Mouse (Mus musculus) neural tube, embryonic 15.5 days (tissue): Measurements from ENCODE around the gene Zfp810. TPM values are rescaled to one million over a fixed set of nuclear protein-coding genes. Genes with fewer than 3 reads are reported as not detected.
"Not testable (repeated sequence)": the region's sequence is repeated elsewhere in the genome, so short reads cannot be mapped to it uniquely, and the experiment has no call there.

Source experiments
- ATAC-seq: fragments of 200-750 bp; cut with Nextera tagmentation; 2 replicates; pipeline ENCODE4 v1.8.0; 2017; ENCODE audit warnings: mild to moderate bottlenecking, moderate TSS enrichment, moderate library complexity; ENCODE audit not compliant: low FRiP score
- H3K27ac ChIP-seq: fragments of 300-500 bp; sonication (generic); replicated peaks from 2 replicates; pipeline ENCODE4 v1.5.1; 2015; ENCODE audit warnings: mild to moderate bottlenecking, inconsistent platforms
- H3K27me3 ChIP-seq: fragments of 300-500 bp; sonication (generic); replicated peaks from 2 replicates; pipeline ENCODE4 v1.6.1; 2015; ENCODE audit warnings: inconsistent platforms
- H3K36me3 ChIP-seq: fragments of 300-500 bp; sonication (generic); 2 replicates; pipeline ENCODE4 v1.6.1; 2015; ENCODE audit warnings: inconsistent platforms
- H3K4me1 ChIP-seq: fragments of 300-500 bp; sonication (generic); 2 replicates; pipeline ENCODE4 v1.6.1; 2015; ENCODE audit warnings: inconsistent platforms
- H3K4me2 ChIP-seq: fragments of 300-500 bp; sonication (generic); 2 replicates; pipeline ENCODE4 v1.6.1; 2015; ENCODE audit warnings: inconsistent platforms, mild to moderate bottlenecking, moderate library complexity
- H3K4me3 ChIP-seq: fragments of 300-500 bp; sonication (generic); replicated peaks from 2 replicates; pipeline ENCODE4 v1.5.1; 2015; ENCODE audit warnings: mild to moderate bottlenecking, inconsistent platforms
- H3K9ac ChIP-seq: fragments of 300-500 bp; sonication (generic); replicated peaks from 2 replicates; pipeline ENCODE4 v1.6.1; 2015; ENCODE audit warnings: mild to moderate bottlenecking, inconsistent platforms
- H3K9me3 ChIP-seq: fragments of 300-500 bp; sonication (generic); replicated peaks from 2 replicates; pipeline ENCODE4 v1.6.1; 2016; ENCODE audit warnings: inconsistent platforms
- WGBS: fragments of 180-500 bp; shearing (Covaris S2); methylation state at CpG from one replicate; pipeline ENCODE4 v1.1.7; 2015; ENCODE audit warnings: mixed read lengths; 5-methylcytosine and 5-hydroxymethylcytosine counted together
- polyA plus RNA-seq: library from polyadenylated mRNA; unstranded; fragments of >200 nt; fragmentation: Nextera tagmentation; extraction: Ambion mirVana; gene quantifications from 2 replicates; pipeline ENCODE4 v1.2.1, GENCODE M21; 2015

Zfp810 gene
- polyA plus RNA-seq, 1 experiment from 2014 or later = 27.0 TPM

GRCm38 (mm10) chr9:22316047-22316446 is 8.6 kb upstream of the Zfp810 start:
- H3K27me3 ChIP-seq, H3K4me3 ChIP-seq, H3K4me2 ChIP-seq, ATAC-seq, H3K9ac ChIP-seq, H3K9me3 ChIP-seq, H3K27ac ChIP-seq, H3K36me3 ChIP-seq, H3K4me1 ChIP-seq: not testable (repeated sequence)
- WGBS = 66% methylated on average over 5 of the region's 5 CpGs

DNA sequence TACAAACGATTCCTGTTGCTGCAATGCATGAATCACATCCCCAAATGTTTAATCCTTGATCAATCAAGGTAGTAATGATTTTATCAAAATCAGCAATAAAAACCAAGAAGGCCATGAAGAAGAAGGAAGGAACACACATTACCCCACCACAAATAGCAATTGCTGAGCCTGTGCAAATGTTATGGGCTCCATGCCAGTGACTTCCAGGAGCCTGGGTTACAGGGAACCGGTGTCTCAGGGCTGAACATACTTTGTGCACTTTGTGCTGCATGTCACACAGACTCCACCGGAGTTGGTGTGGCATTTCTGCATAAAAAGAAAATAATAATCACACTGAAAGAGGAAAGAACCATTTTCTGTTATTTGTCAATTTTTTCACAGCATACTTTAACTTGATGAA is 6.6 kb upstream of the Zfp810 start:
- H3K9me3 ChIP-seq = peaks cover 4% of the 10 kb centered on the region; the same call in 1 of the 2 replicates
- H3K27me3 ChIP-seq = no peaks in the 10 kb centered on the region
- 85% methylated on average over 3 of the region's 3 CpGs for WGBS
- no peaks in the 10 kb centered on the region for H3K4me1 ChIP-seq
- no peak overlapping the region for H3K27ac ChIP-seq
- ATAC-seq = no peak
- H3K9ac ChIP-seq = no peak overlapping the region
- no peaks in the 10 kb centered on the region for H3K36me3 ChIP-seq
- H3K4me2 ChIP-seq = no peak overlapping the region
- no peak overlapping the region for H3K4me3 ChIP-seq

- no peaks in the 10 kb centered on the region for H3K4me1 ChIP-seq
- no peak overlapping the region for H3K27ac ChIP-seq
- H3K4me3 ChIP-seq = no peak overlapping the region
- H3K27me3 ChIP-seq = no peaks in the 10 kb centered on the region
- no peak overlapping the region for H3K9ac ChIP-seq
- no peaks in the 10 kb centered on the region for H3K36me3 ChIP-seq
- 94% methylated on average over 5 of the region's 5 CpGs for WGBS
- H3K9me3 ChIP-seq = no peaks in the 10 kb centered on the region
- no peak overlapping the region for H3K4me2 ChIP-seq
- ATAC-seq = no peak
Measured at GRCm38 (mm10) chr9:22313218-22313617, 5.8 kb upstream of the Zfp810 start.

- H3K9me3 ChIP-seq = no peaks in the 10 kb centered on the region
- peaks cover 7% of the 10 kb centered on the region for H3K36me3 ChIP-seq
- H3K9ac ChIP-seq = no peak overlapping the region
- H3K27ac ChIP-seq = no peak overlapping the region
- H3K4me2 ChIP-seq = no peak overlapping the region
- H3K27me3 ChIP-seq = no peaks in the 10 kb centered on the region
- H3K4me3 ChIP-seq = no peak overlapping the region
- peaks cover 16% of the 10 kb centered on the region for H3K4me1 ChIP-seq
- WGBS = 94% methylated on average over 5 of the region's 5 CpGs
- ATAC-seq = no peak
Measured at GRCm38 (mm10) chr9:22309651-22310050, 2.2 kb upstream of the Zfp810 start.

DNA sequence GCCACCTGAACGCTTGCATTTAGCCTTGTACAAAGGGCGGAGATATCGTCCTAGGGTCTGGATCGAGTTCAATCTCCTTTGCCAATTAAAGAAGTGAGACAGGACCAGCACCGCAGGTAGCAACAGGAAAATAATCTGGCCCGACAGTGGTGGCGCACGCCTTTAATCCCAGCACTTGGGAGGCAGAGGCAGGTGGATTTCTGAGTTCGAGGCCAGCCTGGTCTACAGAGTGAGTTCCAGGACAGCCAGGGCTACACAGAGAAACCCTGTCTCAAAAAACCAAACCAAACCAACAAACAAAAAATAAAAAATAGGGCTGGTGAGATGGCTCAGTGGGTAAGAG is 443 bp upstream of the Zfp810 start:
- 12% methylated on average over 9 of the region's 9 CpGs for WGBS
- Histone ChIP-seq H3K9ac (peak overlapping the region; percentile 99; the same call in 1 of the 2 replicates), H3K4me2 (peak overlapping the region; percentile 72)

DNA sequence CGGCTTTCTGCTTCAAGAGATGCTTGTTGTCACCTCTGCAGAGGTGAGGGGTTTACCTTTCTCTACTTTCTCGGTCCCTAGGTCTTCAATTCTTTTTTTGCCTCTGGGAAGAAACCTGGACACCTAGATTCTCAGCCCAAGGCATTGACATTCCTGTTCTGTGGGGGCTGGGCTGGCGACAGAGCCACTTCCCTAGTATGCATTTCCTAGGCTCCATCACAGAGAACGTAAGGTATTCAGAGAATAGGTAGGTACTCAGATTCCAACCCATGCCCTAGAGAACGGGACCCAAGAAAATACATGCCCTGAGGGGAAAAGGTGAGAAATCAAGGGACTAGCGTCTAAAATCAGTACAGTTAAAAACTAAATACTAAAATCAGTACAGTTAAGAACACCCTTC is 722 bp downstream of the Zfp810 start:
- peak overlapping the region; percentile 85 for H3K4me3 ChIP-seq
- WGBS = 13% methylated on average over 6 of the region's 6 CpGs
- H3K9me3 ChIP-seq = peaks cover 4% of the 10 kb centered on the region; the same call in 1 of the 2 replicates
- H3K4me2 ChIP-seq = peak overlapping the region; percentile 72
- peaks cover 33% of the 10 kb centered on the region for H3K36me3 ChIP-seq
- H3K27me3 ChIP-seq = no peaks in the 10 kb centered on the region
- H3K27ac ChIP-seq = peak overlapping the region; percentile 95
- peaks cover 16% of the 10 kb centered on the region for H3K4me1 ChIP-seq
- H3K9ac ChIP-seq = peak overlapping the region; percentile 99
- peak; percentile 65; the same call in 1 of the 2 replicates for ATAC-seq

More for the DNA sequence above, 443 bp upstream of the Zfp810 start:
- Histone ChIP-seq H3K36me3 (peaks cover 23% of the 10 kb centered on the region), H3K4me3 (peak overlapping the region; percentile 85), H3K4me1 (peaks cover 16% of the 10 kb centered on the region), H3K27ac (peak overlapping the region; percentile 95)
- H3K27me3 ChIP-seq, ATAC-seq, H3K9me3 ChIP-seq: not testable (repeated sequence)

DNA sequence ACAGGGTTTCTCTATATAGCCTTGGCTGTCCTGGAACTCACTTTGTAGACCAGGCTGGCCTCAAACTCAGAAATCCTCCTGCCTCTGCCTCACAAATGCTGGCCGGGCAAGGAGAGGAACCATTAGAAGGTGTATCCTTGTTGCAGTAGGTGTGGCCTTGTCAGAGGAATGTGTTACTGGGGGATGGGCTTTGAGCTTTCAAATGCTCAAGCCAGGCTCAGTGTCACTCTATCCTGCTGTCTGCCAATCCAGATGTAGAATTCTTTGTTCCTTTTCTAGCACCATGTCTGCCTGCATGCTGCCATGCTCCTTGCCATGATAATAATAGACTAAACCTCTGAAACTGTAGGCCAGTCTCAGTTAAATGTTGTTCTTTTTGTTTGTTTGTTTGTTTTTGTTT is 5.2 kb downstream of the Zfp810 start:
- Histone ChIP-seq H3K9ac (no peak overlapping the region), H3K4me3 (no peak overlapping the region), H3K27ac (no peak overlapping the region), H3K4me1 (peaks cover 16% of the 10 kb centered on the region), H3K36me3 (peaks cover 71% of the 10 kb centered on the region), H3K27me3 (no peaks in the 10 kb centered on the region), H3K4me2 (no peak overlapping the region), H3K9me3 (peaks cover 4% of the 10 kb centered on the region; the same call in 1 of the 2 replicates)
- 94% methylated on average over 1 of the region's 1 CpGs for WGBS
- no peak for ATAC-seq

DNA sequence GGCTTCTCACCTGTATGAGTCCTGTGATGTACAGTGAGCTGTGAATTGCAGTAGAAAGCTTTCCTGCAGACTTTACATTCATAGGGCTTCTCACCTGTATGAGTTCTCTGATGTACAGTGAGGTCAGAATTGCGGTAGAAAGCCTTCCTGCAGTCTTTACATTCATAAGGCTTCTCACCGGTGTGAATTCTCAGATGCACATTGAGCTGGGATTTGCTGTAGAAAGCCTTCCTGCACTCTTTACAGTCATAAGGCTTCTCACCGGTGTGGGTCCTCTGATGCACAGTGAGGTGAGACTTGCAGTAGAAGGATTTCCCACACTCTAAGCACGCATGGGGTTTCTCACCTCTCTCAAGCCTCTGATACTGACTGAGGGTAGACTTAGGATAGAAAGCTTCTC is 28.7 kb downstream of the Zfp810 start:
- no peak for ATAC-seq
- Histone ChIP-seq H3K27me3 (no peaks in the 10 kb centered on the region), H3K4me1 (no peaks in the 10 kb centered on the region), H3K27ac (no peak overlapping the region), H3K9ac (no peak overlapping the region), H3K36me3 (peaks cover 80% of the 10 kb centered on the region), H3K4me3 (no peak overlapping the region), H3K4me2 (no peak overlapping the region), H3K9me3 (peaks cover 61% of the 10 kb centered on the region)
- WGBS = 96% methylated on average over 4 of the region's 4 CpGs

GRCm38 (mm10) chr9:22268886-22269285 is 38.6 kb downstream of the Zfp810 start:
- no peak for ATAC-seq
- 0 out of 2 replicates have a peak, but pooled peaks cover 20% of the 10 kb centered on the region for H3K9me3 ChIP-seq
- WGBS = 100% methylated on average over 1 of the region's 1 CpGs

GRCm38 (mm10) chr9:22262611-22263010 is 44.8 kb downstream of the Zfp810 start:
- H3K27me3 ChIP-seq = no peaks in the 10 kb centered on the region
- H3K4me1 ChIP-seq = peaks cover 6% of the 10 kb centered on the region; the same call in 1 of the 2 replicates
- H3K4me3 ChIP-seq = no peak overlapping the region

More at GRCm38 (mm10) chr9:22268886-22269285, 38.6 kb downstream of the Zfp810 start:
- no peak overlapping the region for H3K4me2 ChIP-seq
- no peak overlapping the region for H3K4me3 ChIP-seq
- no peak overlapping the region for H3K27ac ChIP-seq
- no peaks in the 10 kb centered on the region for H3K27me3 ChIP-seq
- no peaks in the 10 kb centered on the region for H3K4me1 ChIP-seq
- H3K36me3 ChIP-seq = peaks cover 10% of the 10 kb centered on the region
- H3K9ac ChIP-seq = no peak overlapping the region

DNA sequence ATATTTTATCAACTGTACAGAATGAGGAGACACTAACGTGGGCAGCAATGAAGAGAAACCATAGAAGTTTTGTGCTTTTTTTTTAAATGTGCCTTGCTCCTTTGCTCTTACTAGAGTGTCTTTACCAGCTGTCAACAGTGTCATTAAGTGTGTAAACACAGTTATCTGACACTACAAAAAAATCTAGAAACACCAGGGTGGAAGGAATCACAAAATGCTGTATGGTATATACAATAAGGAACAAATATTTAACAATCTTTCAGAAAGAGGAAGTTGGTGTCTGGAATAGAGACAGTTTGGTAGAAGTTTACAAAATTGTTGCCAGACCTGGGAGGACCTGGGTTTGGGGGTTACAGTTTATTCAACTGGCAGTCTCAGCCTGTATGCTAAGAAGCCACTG is 45.9 kb downstream of the Zfp810 start:
- H3K4me1 ChIP-seq = peaks cover 6% of the 10 kb centered on the region; the same call in 1 of the 2 replicates
- 90% methylated on average over 1 of the region's 1 CpGs for WGBS
- H3K27me3 ChIP-seq = no peaks in the 10 kb centered on the region
- ATAC-seq = no peak
- no peak overlapping the region for H3K9ac ChIP-seq
- H3K4me2 ChIP-seq = no peak overlapping the region
- no peak overlapping the region for H3K27ac ChIP-seq
- H3K36me3 ChIP-seq = 0 out of 2 replicates have a peak, but pooled peaks cover 4% of the 10 kb centered on the region
- no peak overlapping the region for H3K4me3 ChIP-seq
- H3K9me3 ChIP-seq = 0 out of 2 replicates have a peak, but pooled peaks cover 2% of the 10 kb centered on the region

More at GRCm38 (mm10) chr9:22262611-22263010, 44.8 kb downstream of the Zfp810 start:
- 0 out of 2 replicates have a peak, but pooled peaks cover 4% of the 10 kb centered on the region for H3K9me3 ChIP-seq
- H3K9ac ChIP-seq = no peak overlapping the region
- ATAC-seq = no peak
- WGBS = 90% methylated on average over 10 of the region's 10 CpGs
- no peaks in the 10 kb centered on the region for H3K36me3 ChIP-seq
- H3K27ac ChIP-seq = no peak overlapping the region
- H3K4me2 ChIP-seq = no peak overlapping the region

DNA sequence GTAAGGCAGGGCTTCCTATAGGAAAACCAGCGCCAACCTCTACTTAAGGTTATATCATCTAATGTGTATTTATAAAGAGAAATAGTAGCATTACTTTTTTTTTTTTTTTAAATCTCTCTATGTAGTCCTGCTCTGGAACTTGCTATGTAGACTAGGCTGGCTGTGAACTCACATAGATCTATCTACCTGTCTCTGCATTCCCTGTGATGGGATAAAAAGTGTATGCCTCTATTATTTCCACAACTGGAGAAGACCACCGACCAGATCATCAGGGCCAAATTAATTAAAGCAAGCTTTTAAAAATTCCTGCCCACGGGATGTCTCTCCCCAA is 47.4 kb downstream of the Zfp810 start:
- Histone ChIP-seq H3K9ac (0 out of 2 replicates have a peak overlapping the region, but pooled peaks have one; percentile 72), H3K9me3 (peaks cover 8% of the 10 kb centered on the region; the same call in 1 of the 2 replicates), H3K36me3 (peaks cover 18% of the 10 kb centered on the region), H3K4me3 (peak overlapping the region; percentile 64), H3K27me3 (no peaks in the 10 kb centered on the region), H3K4me2 (peak overlapping the region; percentile 86), H3K27ac (no peak overlapping the region), H3K4me1 (peaks cover 6% of the 10 kb centered on the region; the same call in 1 of the 2 replicates)
- 27% methylated on average over 3 of the region's 3 CpGs for WGBS
- no peak for ATAC-seq
